Mouse (Mus musculus): ENCODE results near the gene Gabrr1.

Gabrr1 gene

DNA sequence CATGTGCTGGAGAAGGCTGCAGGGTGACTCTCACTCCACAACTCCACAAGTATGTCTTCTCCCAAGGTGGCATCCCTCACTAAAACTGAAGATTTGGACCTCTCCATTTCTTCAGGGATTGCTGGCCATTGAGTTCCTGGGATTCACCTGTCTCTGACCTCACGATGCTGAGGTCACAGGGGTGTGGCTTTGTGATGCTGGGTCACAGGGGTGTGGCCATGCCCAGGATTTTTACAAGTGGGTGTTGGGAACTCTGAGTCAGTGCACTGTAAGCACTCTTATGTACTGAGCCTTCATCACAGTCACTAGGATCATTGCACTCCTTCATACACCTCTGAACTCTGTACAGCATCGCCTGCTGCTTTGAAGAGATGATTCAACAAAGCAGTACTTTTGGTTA, 75.2 kb downstream of the Gabrr1 start:
- no peak for ATAC-seq (ENCODE audit: insufficient number of reproducible peaks, low FRiP score, low TSS enrichment)

DNA sequence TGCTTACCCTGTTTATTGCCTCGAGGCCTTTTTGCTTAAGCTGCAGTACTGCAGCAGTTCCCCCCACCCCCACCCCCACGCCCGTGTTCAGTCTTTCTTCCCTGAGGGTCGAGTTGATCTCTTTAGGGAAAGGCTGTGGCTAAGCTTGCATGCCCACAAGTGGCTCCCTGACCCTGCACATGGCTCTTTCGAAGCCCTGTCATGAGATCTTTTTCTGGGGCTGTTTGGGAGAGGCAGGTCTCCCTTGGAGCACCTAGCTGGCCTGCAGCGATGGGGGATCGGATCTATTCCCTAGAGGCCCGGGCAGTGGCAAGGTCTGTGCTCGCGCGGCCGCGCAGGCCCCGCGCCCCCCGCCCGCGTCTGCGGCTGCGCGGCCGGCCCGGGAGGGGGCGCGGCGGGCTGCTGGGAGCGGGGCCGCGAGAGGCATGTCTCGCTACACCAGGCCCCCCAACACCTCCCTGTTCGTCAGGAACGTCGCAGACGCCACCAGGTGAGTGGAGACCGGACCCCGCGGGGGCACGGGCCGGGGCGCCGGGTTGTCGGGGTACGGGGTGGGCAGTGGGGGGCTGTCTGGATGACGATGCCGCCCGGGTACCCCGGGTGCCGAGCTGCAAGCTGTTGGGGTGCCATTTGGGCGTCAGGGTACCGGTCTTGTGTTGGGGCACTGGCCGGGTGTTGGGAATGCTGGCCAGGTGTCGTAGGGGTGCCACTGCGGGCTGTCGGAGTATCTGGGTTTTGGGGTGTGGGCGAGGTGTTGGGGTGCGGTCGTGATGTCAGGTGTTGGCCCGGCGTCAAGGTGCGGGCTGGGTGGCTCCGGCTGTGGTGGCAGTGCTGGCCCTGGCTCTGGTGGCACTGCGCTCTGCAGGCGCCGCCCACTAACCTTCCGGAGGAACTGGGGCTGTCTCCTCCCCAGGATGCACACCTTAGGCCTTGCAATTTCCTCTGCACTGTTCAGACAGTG, 76.8 kb downstream of the Gabrr1 start, which contains the start of gene Srsf12:
Gene Srsf12, plus strand, starts transcription at position 111 of the 961 bp plus-strand sequence.
- ATAC-seq (ENCODE audit: insufficient number of reproducible peaks, low FRiP score, low TSS enrichment), result peak; percentile 92
